ENCODE assay signal across 8 mouse cellular contexts in genomic region chr12:29290591-29291351, GRCm38 (mm10).
DNase-seq lines count a peak whose midpoint lies in the region; ATAC-seq and TF ChIP-seq lines count a peak whose summit lies in the region.

No protein-coding gene starts in this region.

- H3K4me1 ChIP-seq in ES-Bruce4 (ENCODE audit: control insufficient read depth, insufficient read depth, low read length): no peaks in the 10 kb centered on the region
- H3K4me1 ChIP-seq in forebrain, postnatal 0 days (ENCODE audit: insufficient read depth): peaks cover 8% of the 10 kb centered on the region; the same call in 1 of the 2 replicates
- no peaks in the 10 kb centered on the region for H3K4me1 ChIP-seq in neural tube, embryonic 14.5 days (ENCODE audit: control insufficient read depth, insufficient read depth, low read length)
- H3K4me1 ChIP-seq in testis, adult 2 months (ENCODE audit: control insufficient read depth, insufficient read depth, low read length): peaks cover 9% of the 10 kb centered on the region

- TF ChIP-seq EP300 in ES-Bruce4 (IDR thresholded peaks at IDR 0.05; ENCODE audit: insufficient read depth, low read depth, low read length): no peak

- no peaks in the 10 kb centered on the region for H3K27me3 ChIP-seq in ES-Bruce4 (ENCODE audit: control insufficient read depth, insufficient read depth, low read length, poor library complexity, severe bottlenecking)
- H3K27me3 ChIP-seq in forebrain, postnatal 0 days (ENCODE audit: insufficient read depth, low read length): no peaks in the 10 kb centered on the region
- no peaks in the 10 kb centered on the region for H3K27me3 ChIP-seq in neural tube, embryonic 14.5 days (ENCODE audit: control insufficient read depth, insufficient read depth, low read length)
- no peaks in the 10 kb centered on the region for H3K27me3 ChIP-seq in testis, adult 2 months (ENCODE audit: control insufficient read depth, insufficient read depth, low read length)

- no peaks in the 10 kb centered on the region for H3K9me3 ChIP-seq in ES-Bruce4 (replicated peaks; ENCODE audit: control insufficient read depth, insufficient read depth, low read length, poor library complexity, severe bottlenecking)
- H3K9me3 ChIP-seq in forebrain, postnatal 0 days (ENCODE audit: low read length): no peaks in the 10 kb centered on the region
- H3K9me3 ChIP-seq in neural tube, embryonic 14.5 days (ENCODE audit: control insufficient read depth, low read length): no peaks in the 10 kb centered on the region

- H3K27ac ChIP-seq in ES-Bruce4 (ENCODE audit: insufficient read depth, low read length): peak overlapping the region; percentile 78
- H3K27ac ChIP-seq in forebrain, postnatal 0 days (ENCODE audit: low read depth, low read length): peak overlapping the region; percentile 85
- peak overlapping the region; percentile 76 for H3K27ac ChIP-seq in neural tube, embryonic 14.5 days (ENCODE audit: low read depth, low read length)
- H3K27ac ChIP-seq in testis, adult 2 months (ENCODE audit: control insufficient read depth, insufficient read depth, low read depth, low read length): peak overlapping the region; percentile 68; the same call in 1 of the 2 replicates

- ATAC-seq in forebrain, postnatal 0 days: peak; percentile 99
- ATAC-seq in neural tube, embryonic 14.5 days (ENCODE audit: low read depth): peak; percentile 100

- peak overlapping the region; percentile 46 for H3K4me2 ChIP-seq in forebrain, postnatal 0 days (ENCODE audit: low read depth)
- H3K4me2 ChIP-seq in neural tube, embryonic 14.5 days (ENCODE audit: low read depth, low read length): peak overlapping the region; percentile 53

- 5% methylated on average over 23 of the region's 23 CpGs for WGBS in forebrain, postnatal 0 days
- 10% methylated on average over 23 of the region's 23 CpGs for WGBS in neural tube, embryonic 14.5 days

- TF ChIP-seq POLR2A in ES-Bruce4 (IDR thresholded peaks at IDR 0.05; ENCODE audit: insufficient read depth, low read length): peak; percentile 49
- TF ChIP-seq POLR2A in testis, adult 2 months (IDR thresholded peaks at IDR 0.05; ENCODE audit: control insufficient read depth, low read depth, low read length): peak; percentile 81

- H3K36me3 ChIP-seq in ES-Bruce4 (ENCODE audit: control insufficient read depth, insufficient read depth, low read length, poor library complexity, severe bottlenecking): no peaks in the 10 kb centered on the region
- H3K36me3 ChIP-seq in forebrain, postnatal 0 days (ENCODE audit: insufficient read depth): no peaks in the 10 kb centered on the region
- H3K36me3 ChIP-seq in neural tube, embryonic 14.5 days (ENCODE audit: control insufficient read depth, insufficient read depth, low read length): no peaks in the 10 kb centered on the region
- H3K36me3 ChIP-seq in testis, adult 2 months (ENCODE audit: control insufficient read depth, insufficient read depth, low read length): no peaks in the 10 kb centered on the region

- H3K9ac ChIP-seq in ES-Bruce4 (ENCODE audit: low read depth, poor library complexity, severe bottlenecking): peak overlapping the region; percentile 60
- H3K9ac ChIP-seq in forebrain, postnatal 0 days: peak overlapping the region; percentile 42
- peak overlapping the region; percentile 57 for H3K9ac ChIP-seq in neural tube, embryonic 14.5 days (replicated peaks; ENCODE audit: low read depth, low read length)

- no peak for TF ChIP-seq CTCF in ES-Bruce4 (IDR thresholded peaks at IDR 0.05; ENCODE audit: low read depth, low read length)
- peak; percentile 35 for TF ChIP-seq CTCF in forebrain, postnatal 0 days (IDR thresholded peaks at IDR 0.05; ENCODE audit: low read depth)
- TF ChIP-seq CTCF in testis, adult 2 months (IDR thresholded peaks at IDR 0.05; ENCODE audit: control insufficient read depth, insufficient read depth, insufficient replicate concordance, low read depth, low read length): no peak

- peak; percentile 100 for DNase-seq in cerebellum, adult 11-12 months
- peak; percentile 98 for DNase-seq in forebrain, postnatal 0 days
- DNase-seq in heart, postnatal 36 days: peak; percentile 86 to 89
- peak; percentile 98 to 99 for DNase-seq in layer of hippocampus, adult 18-20 months (ENCODE audit: low spot score in 2 of 2)
- DNase-seq in lung, adult 18-20 months: peak; percentile 98

- intact Hi-C loops in heart, postnatal 36 days (cut with DNase I): no loop called here

- peak overlapping the region; percentile 55 for H3K4me3 ChIP-seq in ES-Bruce4 (ENCODE audit: low read depth, low read length)
- peak overlapping the region; percentile 24 for H3K4me3 ChIP-seq in forebrain, postnatal 0 days (ENCODE audit: low read depth, low read length)
- peak overlapping the region; percentile 9 for H3K4me3 ChIP-seq in neural tube, embryonic 14.5 days (ENCODE audit: low read depth, low read length)
- H3K4me3 ChIP-seq in testis, adult 2 months (ENCODE audit: control insufficient read depth, low read depth, low read length): peak overlapping the region; percentile 80

Comparison
In these comparisons a context has a peak if more than half of its experiments do, and no peak if none do; other contexts are left out.
1. Peak in every context shown above with its lines: DNase-seq, ATAC-seq, H3K4me3 ChIP-seq and H3K27ac ChIP-seq.
2. H3K4me3 ChIP-seq: peak in every context shown above with its lines; median percentile 80 in testis, adult 2 months; 55 in ES-Bruce4; 24 in forebrain, postnatal 0 days; 9 in neural tube, embryonic 14.5 days.